Mouse (Mus musculus) intestine, postnatal 0 days (tissue): ENCODE measurements around the gene Cep350. TPM values are rescaled to one million over a fixed set of nuclear protein-coding genes. Genes with fewer than 3 reads are reported as not detected.

Source experiments
- ATAC-seq: fragments of 200-750 bp; cut with Nextera tagmentation; 2 replicates; pipeline ENCODE4 v1.8.0; 2017; ENCODE audit warnings: mild to moderate bottlenecking, moderate TSS enrichment, moderate library complexity
- H3K27ac ChIP-seq: fragments of 300-500 bp; sonication (generic); 2 replicates; pipeline ENCODE4 v1.5.1; 2014; ENCODE audit warnings: mild to moderate bottlenecking, low read depth, low read length, moderate library complexity
- H3K27me3 ChIP-seq: fragments of 300-500 bp; sonication (generic); replicated peaks from 2 replicates; pipeline ENCODE4 v1.6.1; 2014; ENCODE audit warnings: low read length, mixed read lengths; ENCODE audit not compliant: control insufficient read depth, insufficient read depth
- H3K36me3 ChIP-seq: fragments of 300-500 bp; sonication (generic); 2 replicates; pipeline ENCODE4 v1.6.1; 2014; ENCODE audit warnings: mild to moderate bottlenecking, moderate library complexity; ENCODE audit not compliant: control insufficient read depth, insufficient read depth
- H3K4me1 ChIP-seq: fragments of 300-500 bp; sonication (generic); replicated peaks from 2 replicates; pipeline ENCODE4 v1.6.1; 2014; ENCODE audit warnings: antibody characterized with exemption, low read length, mixed read lengths; ENCODE audit not compliant: control insufficient read depth, insufficient read depth
- H3K4me2 ChIP-seq: fragments of 300-500 bp; sonication (generic); replicated peaks from 2 replicates; pipeline ENCODE4 v1.6.1; 2014; ENCODE audit warnings: low read depth, mild to moderate bottlenecking, moderate library complexity
- H3K4me3 ChIP-seq: fragments of 300-500 bp; sonication (generic); 2 replicates; pipeline ENCODE4 v1.5.1; 2014; ENCODE audit warnings: low read depth, low read length
- H3K9ac ChIP-seq: fragments of 300-500 bp; sonication (generic); 2 replicates; pipeline ENCODE4 v1.6.1; 2014; ENCODE audit warnings: mild to moderate bottlenecking, low read depth, low read length
- H3K9me3 ChIP-seq: fragments of 300-500 bp; sonication (generic); 2 replicates; pipeline ENCODE4 v1.6.1; 2016; ENCODE audit warnings: mixed run types; ENCODE audit not compliant: control insufficient read depth
- CTCF ChIP-seq: sonication (generic); IDR thresholded peaks from 2 replicates; pipeline ENCODE4 v1.5.1; 2016; ENCODE audit warnings: low read depth, mild to moderate bottlenecking, control low read depth, antibody characterized with exemption, moderate library complexity
- WGBS: fragments of 180-500 bp; shearing (Covaris S2); extraction: QIAGEN DNeasy Blood & Tissue Kit; methylation state at CpG from one replicate; pipeline ENCODE4 v1.1.7; 2014; 5-methylcytosine and 5-hydroxymethylcytosine counted together
- polyA plus RNA-seq: library from polyadenylated mRNA; unstranded; fragments of >200 nt; fragmentation: Nextera tagmentation; extraction: Ambion mirVana; gene quantifications from 2 replicates; pipeline ENCODE4 v1.2.1, GENCODE M21; 2015

The Cep350 gene
- polyA plus RNA-seq, 1 experiment from 2014 or later, result 12.8 TPM

GRCm38 (mm10) chr1:155816167-155816566 lies 156.9 kb downstream of the Cep350 start:
- 39% methylated on average over 2 of the region's 2 CpGs for WGBS
- no peak overlapping the region for H3K9ac ChIP-seq
- H3K4me2 ChIP-seq, result no peak overlapping the region
- no peaks in the 10 kb centered on the region for H3K9me3 ChIP-seq
- ATAC-seq, result no peak
- no peaks in the 10 kb centered on the region for H3K27me3 ChIP-seq
- H3K4me3 ChIP-seq, result no peak overlapping the region
- H3K27ac ChIP-seq, result no peak overlapping the region
- peaks cover 5% of the 10 kb centered on the region; the same call in 1 of the 2 replicates for H3K4me1 ChIP-seq
- no peaks in the 10 kb centered on the region for H3K36me3 ChIP-seq
- TF ChIP-seq CTCF, result no peak

GRCm38 (mm10) chr1:155812581-155813499 lies 160.2 kb downstream of the Cep350 start, which contains the start of gene Qsox1:
Qsox1 (minus strand) TSS chr1:155812889.
- peak; percentile 90 for ATAC-seq
- under 1% methylated on average over 66 of the region's 67 CpGs for WGBS
- Histone ChIP-seq H3K4me1 (peaks cover 10% of the 10 kb centered on the region; the same call in 1 of the 2 replicates), H3K4me2 (peak within 1 kb of the TSS; percentile 63), H3K9ac (peak within 1 kb of the TSS; percentile 61), H3K9me3 (no peaks in the 10 kb centered on the region), H3K4me3 (peak within 1 kb of the TSS; percentile 64), H3K27ac (no peak within 1 kb of the TSS), H3K36me3 (no peaks in the 10 kb centered on the region; the same call in 1 of the 2 replicates), H3K27me3 (no peaks in the 10 kb centered on the region)
- no peak for TF ChIP-seq CTCF

- Histone ChIP-seq H3K27ac (no peak overlapping the region), H3K9ac (peak overlapping the region; percentile 61), H3K36me3 (no peaks in the 10 kb centered on the region; the same call in 1 of the 2 replicates), H3K4me3 (peak overlapping the region; percentile 64), H3K4me1 (peaks cover 10% of the 10 kb centered on the region; the same call in 1 of the 2 replicates), H3K27me3 (no peaks in the 10 kb centered on the region), H3K9me3 (no peaks in the 10 kb centered on the region), H3K4me2 (peak overlapping the region; percentile 63)
- no peak for TF ChIP-seq CTCF
- no peak; the same call in 1 of the 2 replicates for ATAC-seq
- 3% methylated on average over 22 of the region's 22 CpGs for WGBS
Measured at GRCm38 (mm10) chr1:155811995-155812580, 161.0 kb downstream of the Cep350 start.

- no peak for ATAC-seq
- Histone ChIP-seq H3K27ac (peak overlapping the region; percentile 60), H3K9me3 (no peaks in the 10 kb centered on the region), H3K4me3 (no peak overlapping the region; the same call in 1 of the 2 replicates), H3K36me3 (no peaks in the 10 kb centered on the region; the same call in 1 of the 2 replicates), H3K9ac (no peak overlapping the region), H3K4me1 (peaks cover 10% of the 10 kb centered on the region; the same call in 1 of the 2 replicates), H3K4me2 (peak overlapping the region; percentile 63), H3K27me3 (no peaks in the 10 kb centered on the region)
- WGBS, result 51% methylated on average over 7 of the region's 7 CpGs
- no peak for TF ChIP-seq CTCF
Measured at GRCm38 (mm10) chr1:155810616-155811015, 162.4 kb downstream of the Cep350 start.

- no peak overlapping the region for H3K9ac ChIP-seq
- peak overlapping the region; percentile 63 for H3K4me2 ChIP-seq
- no peak overlapping the region for H3K4me3 ChIP-seq
- peaks cover 10% of the 10 kb centered on the region; the same call in 1 of the 2 replicates for H3K4me1 ChIP-seq
- no peak for TF ChIP-seq CTCF
- 0 out of 2 replicates have a peak, but pooled peaks have one; percentile 22 for ATAC-seq
- H3K27ac ChIP-seq, result peak overlapping the region; percentile 60
- H3K9me3 ChIP-seq, result no peaks in the 10 kb centered on the region
- 33% methylated on average over 10 of the region's 10 CpGs for WGBS
- H3K27me3 ChIP-seq, result no peaks in the 10 kb centered on the region
- no peaks in the 10 kb centered on the region; the same call in 1 of the 2 replicates for H3K36me3 ChIP-seq
Measured at GRCm38 (mm10) chr1:155809706-155810442, 163.2 kb downstream of the Cep350 start.
